Mouse (Mus musculus) ES-Bruce4 (cell line): ENCODE data around the gene Hoxa3. TPM values are rescaled to one million over a fixed set of nuclear protein-coding genes. Genes with fewer than 3 reads are reported as not detected.
A peak's percentile ranks its signal among the peaks of the same experiment; 100 is the strongest.

Experiments used
- H3K27ac ChIP-seq: 2 replicates; pipeline ENCODE4 v1.5.1; 2012; ENCODE audit warnings: low read length, inconsistent platforms; ENCODE audit not compliant: insufficient read depth
- H3K27me3 ChIP-seq: 2 replicates; pipeline ENCODE4 v1.6.1; 2012; ENCODE audit warnings: mild to moderate bottlenecking, low read length, inconsistent platforms; ENCODE audit not compliant: control insufficient read depth, poor library complexity, insufficient read depth, severe bottlenecking
- H3K36me3 ChIP-seq: 2 replicates; pipeline ENCODE4 v1.6.1; 2012; ENCODE audit warnings: inconsistent platforms, mild to moderate bottlenecking, low read length, moderate library complexity; ENCODE audit not compliant: control insufficient read depth, poor library complexity, insufficient read depth, severe bottlenecking
- H3K4me1 ChIP-seq: one replicate; pipeline ENCODE4 v1.8.1; 2011; ENCODE audit warnings: low read length; ENCODE audit not compliant: control insufficient read depth, insufficient read depth
- H3K4me3 ChIP-seq: 2 replicates; pipeline ENCODE4 v1.5.1; 2011; ENCODE audit warnings: low read depth, mild to moderate bottlenecking, low read length
- H3K9ac ChIP-seq: 2 replicates; pipeline ENCODE4 v1.6.1; 2012; ENCODE audit warnings: low read depth, mild to moderate bottlenecking, inconsistent platforms; ENCODE audit not compliant: poor library complexity, severe bottlenecking
- H3K9me3 ChIP-seq: replicated peaks from 2 replicates; pipeline ENCODE4 v1.6.1; 2012; ENCODE audit warnings: mild to moderate bottlenecking, low read length, inconsistent platforms; ENCODE audit not compliant: control insufficient read depth, poor library complexity, insufficient read depth, severe bottlenecking
- CTCF ChIP-seq: IDR thresholded peaks from one replicate; pipeline ENCODE4 v1.8.1; 2011; ENCODE audit warnings: low read depth, low read length
- EP300 ChIP-seq: IDR thresholded peaks from 2 replicates; pipeline ENCODE4 v1.6.1; 2011; ENCODE audit warnings: low read depth, low read length; ENCODE audit not compliant: insufficient read depth
- POLR2A ChIP-seq: IDR thresholded peaks from one replicate; pipeline ENCODE4 v1.8.1; 2011; ENCODE audit warnings: low read length; ENCODE audit not compliant: insufficient read depth
- polyA plus RNA-seq: library from polyadenylated mRNA; stranded (reverse); fragments of >200 nt; gene quantifications from 2 replicates; pipeline ENCODE4 v1.2.4, GENCODE M21; 2011; ENCODE audit warnings: low read depth; ENCODE audit not compliant: missing spikeins, insufficient read depth, insufficient read length

Hoxa3 gene
- polyA plus RNA-seq, 1 experiment: 0.25 TPM

DNA sequence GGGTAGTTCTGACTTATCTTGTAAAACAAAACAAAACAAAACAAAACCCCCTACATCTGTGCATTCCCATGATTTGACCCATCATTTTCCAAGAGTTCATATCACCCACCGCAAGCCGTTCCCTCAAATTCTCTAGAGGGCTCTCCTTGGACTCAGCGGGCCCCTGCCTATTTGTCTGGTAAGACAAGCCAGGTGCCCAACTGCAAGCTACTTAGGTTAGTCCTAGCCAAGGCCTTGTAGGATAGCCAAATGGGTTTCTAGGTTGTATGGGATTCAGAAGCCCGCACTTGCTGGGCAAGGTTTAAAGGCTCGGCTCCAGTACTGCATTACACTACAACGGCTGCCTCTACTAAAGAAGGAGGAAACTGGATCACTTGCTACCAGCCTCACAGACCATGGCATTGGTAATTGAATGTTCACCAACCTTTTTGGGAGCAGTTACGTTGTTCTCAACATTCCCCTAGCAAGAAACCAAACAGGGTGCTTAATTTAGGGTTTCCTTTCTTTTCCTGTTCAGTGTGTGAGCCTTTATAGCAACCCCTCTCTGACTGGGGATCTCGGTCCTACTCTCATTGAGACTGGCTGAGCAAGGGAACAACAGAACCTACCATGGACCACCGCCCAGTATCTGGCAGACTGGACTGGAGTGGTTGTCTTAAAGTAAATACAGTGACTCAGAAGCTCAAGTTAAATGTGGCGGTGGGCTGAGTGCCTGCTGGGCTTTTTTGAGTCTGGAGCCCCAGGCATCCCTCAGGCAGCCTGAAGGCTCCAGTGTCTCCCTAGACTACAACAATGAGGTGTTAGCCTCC lies 24.4 kb upstream of the Hoxa3 start:
- no peak overlapping the region for H3K9ac ChIP-seq
- H3K4me3 ChIP-seq: no peak overlapping the region
- TF ChIP-seq POLR2A (no peak), CTCF (no peak), EP300 (no peak)
- H3K27me3 ChIP-seq: peaks cover 65% of the 10 kb centered on the region
- H3K27ac ChIP-seq: no peak overlapping the region
- H3K4me1 ChIP-seq: no peaks in the 10 kb centered on the region
- no peaks in the 10 kb centered on the region for H3K9me3 ChIP-seq
- no peaks in the 10 kb centered on the region for H3K36me3 ChIP-seq

DNA sequence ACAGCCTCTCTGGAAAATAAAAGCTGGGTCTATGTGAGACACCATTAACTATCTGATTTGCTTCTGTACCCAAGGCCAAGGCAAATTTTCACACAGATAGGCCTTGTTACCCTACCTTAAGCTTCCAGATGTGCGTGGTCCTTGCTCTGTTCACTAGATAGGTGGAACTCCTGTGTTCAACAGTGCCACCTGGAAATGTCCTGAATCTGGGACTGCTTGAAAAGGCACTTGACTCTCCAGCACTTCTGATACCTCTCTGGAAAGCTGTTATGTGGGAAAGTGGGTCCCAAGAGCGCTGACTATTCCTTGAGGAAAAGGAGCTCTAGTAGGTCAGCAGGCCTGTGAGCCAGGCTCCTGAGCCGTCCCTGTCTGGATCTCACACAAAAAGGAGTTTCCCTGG lies 23.7 kb upstream of the Hoxa3 start:
- Histone ChIP-seq H3K9me3 (no peaks in the 10 kb centered on the region), H3K9ac (no peak overlapping the region), H3K36me3 (no peaks in the 10 kb centered on the region), H3K27me3 (peaks cover 66% of the 10 kb centered on the region), H3K4me1 (no peaks in the 10 kb centered on the region), H3K4me3 (no peak overlapping the region), H3K27ac (no peak overlapping the region)
- TF ChIP-seq POLR2A: no peak
- TF ChIP-seq EP300: no peak
- no peak for TF ChIP-seq CTCF

DNA sequence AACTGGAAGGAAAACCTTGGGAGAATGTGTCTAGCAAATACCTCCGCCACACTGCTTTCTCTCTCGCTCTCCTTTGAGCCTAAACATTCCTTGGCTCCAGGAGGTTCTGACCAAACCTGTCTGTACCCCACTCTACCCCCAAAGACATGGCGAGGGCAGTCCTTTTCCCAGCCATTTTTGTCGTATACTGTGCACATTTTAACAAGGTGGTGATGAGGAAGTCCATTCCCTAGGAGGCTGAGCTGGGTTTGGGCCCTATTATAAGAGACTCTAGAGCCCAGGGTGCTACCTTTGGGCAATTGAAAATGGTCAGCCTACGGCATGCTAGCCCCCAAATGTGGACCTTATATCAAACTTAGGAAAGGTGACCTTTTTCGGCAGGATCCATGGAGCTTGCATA lies 22.7 kb upstream of the Hoxa3 start:
- H3K4me1 ChIP-seq: no peaks in the 10 kb centered on the region
- H3K36me3 ChIP-seq: no peaks in the 10 kb centered on the region
- no peak overlapping the region for H3K27ac ChIP-seq
- H3K27me3 ChIP-seq: peaks cover 64% of the 10 kb centered on the region
- no peak overlapping the region for H3K4me3 ChIP-seq
- no peaks in the 10 kb centered on the region for H3K9me3 ChIP-seq
- TF ChIP-seq EP300: no peak
- TF ChIP-seq POLR2A: no peak
- TF ChIP-seq CTCF: no peak
- no peak overlapping the region for H3K9ac ChIP-seq

DNA sequence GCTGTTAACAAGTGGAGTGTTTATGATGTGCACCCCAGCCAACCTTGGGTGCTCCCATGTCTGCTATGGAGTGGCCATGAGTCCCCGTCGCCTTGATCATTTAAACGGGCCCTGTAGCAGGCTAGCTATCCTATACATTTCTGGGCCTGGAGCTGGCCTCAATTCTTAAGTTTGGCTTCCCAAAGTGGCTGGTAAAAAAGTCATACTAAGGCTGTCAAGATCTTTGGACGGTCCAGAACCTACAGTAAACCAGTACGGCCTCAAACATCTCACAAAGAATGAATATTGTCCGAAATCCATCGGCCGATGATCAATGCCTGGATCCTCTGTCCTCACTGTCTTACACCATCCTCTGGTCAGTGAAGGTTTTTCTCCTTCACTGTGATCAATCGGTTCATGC lies 22.1 kb upstream of the Hoxa3 start:
- Histone ChIP-seq H3K4me3 (no peak overlapping the region), H3K9ac (no peak overlapping the region), H3K36me3 (no peaks in the 10 kb centered on the region), H3K27me3 (peaks cover 69% of the 10 kb centered on the region), H3K9me3 (no peaks in the 10 kb centered on the region), H3K4me1 (no peaks in the 10 kb centered on the region), H3K27ac (no peak overlapping the region)
- TF ChIP-seq CTCF (no peak), EP300 (no peak), POLR2A (no peak)

DNA sequence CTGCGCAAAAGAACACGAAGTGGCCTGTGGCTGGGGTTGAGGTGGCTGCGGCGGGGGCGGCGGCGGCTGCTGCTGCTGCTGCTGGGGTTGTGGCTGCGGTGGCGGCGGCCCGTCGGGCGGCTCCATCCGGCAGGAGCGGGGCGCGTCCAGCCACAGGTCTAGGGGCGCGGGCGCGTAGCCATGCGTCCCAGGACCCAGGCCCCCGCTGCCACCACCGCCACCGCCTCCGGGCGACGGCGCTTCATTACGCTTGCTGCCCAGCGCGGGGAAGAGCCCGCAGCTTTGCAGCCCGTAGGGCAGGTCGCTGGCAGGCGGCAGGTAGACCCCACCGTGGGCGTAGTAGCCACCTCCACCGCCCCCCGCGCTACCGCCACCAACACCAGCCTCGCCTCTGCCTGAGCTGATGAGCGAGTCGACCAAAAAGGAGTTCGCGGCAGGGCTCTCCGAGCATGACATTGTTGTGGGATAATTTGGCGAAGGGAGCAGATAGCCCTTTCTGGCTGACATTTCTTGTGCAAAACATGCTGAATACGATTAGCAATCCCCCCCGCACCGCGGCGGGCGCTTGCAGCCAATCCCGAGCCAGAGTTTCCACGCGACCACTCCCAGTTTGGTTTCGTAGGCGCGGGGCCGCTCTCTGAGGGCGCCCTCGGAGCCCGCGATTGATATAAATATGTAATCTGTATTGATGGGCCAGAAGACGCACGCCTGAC lies 21.4 kb upstream of the Hoxa3 start:
- peak overlapping the region; percentile 8; the same call in 1 of the 2 replicates for H3K9ac ChIP-seq
- no peak for TF ChIP-seq POLR2A
- TF ChIP-seq EP300: no peak
- TF ChIP-seq CTCF: no peak
- no peak overlapping the region for H3K27ac ChIP-seq
- peaks cover 68% of the 10 kb centered on the region for H3K27me3 ChIP-seq
- no peaks in the 10 kb centered on the region for H3K36me3 ChIP-seq
- no peaks in the 10 kb centered on the region for H3K4me1 ChIP-seq
- peak overlapping the region; percentile 12 for H3K4me3 ChIP-seq
- H3K9me3 ChIP-seq: no peaks in the 10 kb centered on the region

DNA sequence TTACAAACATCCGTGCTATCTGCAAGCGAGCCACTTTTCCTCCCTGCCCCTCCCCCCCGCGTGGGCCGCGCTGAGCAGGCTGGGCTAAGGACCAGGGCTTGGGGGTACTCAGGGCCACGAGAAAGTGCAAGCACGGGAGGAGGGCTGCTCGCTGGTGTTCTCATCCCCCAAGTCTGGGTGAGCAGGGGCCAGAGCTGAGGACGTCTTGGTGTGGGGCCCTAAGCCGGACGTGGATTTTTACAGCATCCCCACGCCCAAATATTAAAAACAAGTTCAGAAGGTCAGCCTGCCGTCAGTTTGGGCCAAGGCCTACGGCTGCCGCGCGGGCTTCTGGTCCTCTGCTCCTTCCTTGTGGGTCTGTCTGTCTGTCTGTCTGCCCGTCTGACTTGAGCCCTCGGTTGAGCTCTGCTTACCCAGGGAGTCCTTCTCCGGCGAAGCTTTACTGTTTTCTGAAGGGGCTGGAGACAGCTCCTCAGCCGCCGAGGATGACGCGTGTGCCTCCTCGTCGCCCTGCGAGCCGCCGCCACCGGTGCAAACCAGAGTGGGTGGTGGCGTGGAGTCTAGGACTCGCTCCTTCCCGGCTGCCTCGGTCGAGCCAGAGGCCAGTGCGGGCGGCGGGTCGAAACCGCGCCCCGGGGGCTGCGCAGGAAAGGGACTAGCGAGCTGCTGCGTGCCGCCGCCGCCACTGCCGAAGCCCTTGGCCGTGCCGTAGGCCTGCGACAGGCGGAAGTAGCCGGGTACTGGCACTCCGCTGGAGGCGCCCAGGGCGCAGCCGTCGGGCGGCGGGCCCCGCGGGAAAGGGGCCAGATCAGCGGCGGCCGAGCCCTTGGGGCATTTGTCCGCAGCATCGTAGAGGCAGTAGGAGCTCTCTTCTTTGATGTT lies 20.7 kb upstream of the Hoxa3 start:
- H3K9ac ChIP-seq: peak overlapping the region; percentile 8; the same call in 1 of the 2 replicates
- peaks cover 68% of the 10 kb centered on the region for H3K27me3 ChIP-seq
- no peaks in the 10 kb centered on the region for H3K36me3 ChIP-seq
- no peak overlapping the region for H3K27ac ChIP-seq
- TF ChIP-seq POLR2A: no peak
- TF ChIP-seq CTCF: no peak
- TF ChIP-seq EP300: no peak
- no peaks in the 10 kb centered on the region for H3K4me1 ChIP-seq
- H3K9me3 ChIP-seq: no peaks in the 10 kb centered on the region
- H3K4me3 ChIP-seq: peak overlapping the region; percentile 9
